Comparison of ENCODE assay signal across 30 mouse cellular contexts in the genomic region with DNA sequence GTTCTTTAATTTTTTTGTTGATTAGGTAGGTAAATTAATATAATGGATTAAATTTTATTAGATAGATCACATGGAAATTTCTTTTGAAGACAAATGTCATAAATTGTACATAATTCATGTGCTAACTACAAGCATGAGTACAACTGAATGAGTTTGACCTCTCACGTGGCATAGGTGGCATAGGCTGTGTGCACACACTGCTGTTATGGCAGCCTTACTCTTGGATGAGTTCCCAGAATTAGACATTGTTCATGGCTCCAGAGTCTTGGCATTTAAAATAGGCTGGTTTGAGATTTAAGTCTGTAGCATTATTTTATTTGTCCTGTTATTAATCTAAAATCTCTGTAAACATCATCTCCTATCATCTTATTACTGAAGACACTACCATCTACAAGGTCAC.
DNase-seq lines count a peak whose midpoint lies in the region; ATAC-seq lines count a peak whose summit lies in the region.
"Had no signal": no experiment of that assay in that cellular context is flagged by ENCODE, and none has a peak within 500 bp of the region (broad histone marks: within the 10 kb centered on the region; RNA-seq: fewer than 3 reads in every experiment).

No protein-coding gene starts in this region.

- no peaks in the 10 kb centered on the region for H3K36me3 ChIP-seq in forebrain, embryonic 15.5 days
- no peaks in the 10 kb centered on the region for H3K36me3 ChIP-seq in forebrain, embryonic 13.5 days (ENCODE audit: poor library complexity, severe bottlenecking)
- H3K36me3 ChIP-seq in hindbrain, embryonic 14.5 days (replicated peaks; ENCODE audit: control insufficient read depth, insufficient read depth) = no peaks in the 10 kb centered on the region
- H3K36me3 ChIP-seq in hindbrain, embryonic 11.5 days (ENCODE audit: control insufficient read depth, insufficient read depth, low read length) = no peaks in the 10 kb centered on the region
- no peaks in the 10 kb centered on the region for H3K36me3 ChIP-seq in neural tube, embryonic 14.5 days (ENCODE audit: control insufficient read depth, insufficient read depth, low read length)
- no peaks in the 10 kb centered on the region for H3K36me3 ChIP-seq in neural tube, embryonic 15.5 days
- H3K36me3 ChIP-seq: embryonic facial prominence, embryonic 13.5 days; forebrain, embryonic 10.5 days; heart, embryonic 15.5 days had no signal

- H3K4me2 ChIP-seq in forebrain, embryonic 15.5 days (replicated peaks) = no peak overlapping the region
- no peak overlapping the region for H3K4me2 ChIP-seq in forebrain, embryonic 13.5 days
- no peak overlapping the region for H3K4me2 ChIP-seq in hindbrain, embryonic 14.5 days (replicated peaks)
- H3K4me2 ChIP-seq in hindbrain, embryonic 11.5 days (replicated peaks; ENCODE audit: low read depth, low read length) = no peak overlapping the region
- H3K4me2 ChIP-seq in neural tube, embryonic 14.5 days (ENCODE audit: low read depth, low read length) = no peak overlapping the region
- no peak overlapping the region for H3K4me2 ChIP-seq in neural tube, embryonic 15.5 days
- H3K4me2 ChIP-seq: embryonic facial prominence, embryonic 13.5 days; heart, embryonic 15.5 days had no signal

- no peaks in the 10 kb centered on the region for H3K27me3 ChIP-seq in forebrain, embryonic 15.5 days
- no peaks in the 10 kb centered on the region for H3K27me3 ChIP-seq in forebrain, embryonic 13.5 days
- H3K27me3 ChIP-seq in hindbrain, embryonic 14.5 days (ENCODE audit: control insufficient read depth, insufficient read depth, low read length) = no peaks in the 10 kb centered on the region
- H3K27me3 ChIP-seq in hindbrain, embryonic 11.5 days (ENCODE audit: control insufficient read depth, insufficient read depth, low read length) = no peaks in the 10 kb centered on the region
- H3K27me3 ChIP-seq in neural tube, embryonic 14.5 days (ENCODE audit: control insufficient read depth, insufficient read depth, low read length) = no peaks in the 10 kb centered on the region
- no peaks in the 10 kb centered on the region for H3K27me3 ChIP-seq in neural tube, embryonic 15.5 days (replicated peaks)
- H3K27me3 ChIP-seq: embryonic facial prominence, embryonic 13.5 days; heart, embryonic 15.5 days; Patski had no signal

- peak; percentile 81 for ATAC-seq in forebrain, embryonic 15.5 days (replicated peaks)
- ATAC-seq in forebrain, embryonic 13.5 days = no peak
- peak; percentile 55; the same call in 1 of the 2 replicates for ATAC-seq in hindbrain, embryonic 14.5 days (ENCODE audit: low FRiP score)
- ATAC-seq in hindbrain, embryonic 11.5 days (ENCODE audit: low FRiP score) = no peak
- peak; percentile 60; the same call in 1 of the 2 replicates for ATAC-seq in neural tube, embryonic 14.5 days (ENCODE audit: low read depth)
- ATAC-seq in neural tube, embryonic 15.5 days (ENCODE audit: low FRiP score) = no peak; the same call in 1 of the 2 replicates
- ATAC-seq: intestine, postnatal 0 days; Patski had no signal

- H3K9me3 ChIP-seq in forebrain, embryonic 15.5 days = no peaks in the 10 kb centered on the region
- H3K9me3 ChIP-seq in forebrain, embryonic 13.5 days (replicated peaks) = no peaks in the 10 kb centered on the region
- no peaks in the 10 kb centered on the region for H3K9me3 ChIP-seq in hindbrain, embryonic 14.5 days (ENCODE audit: control insufficient read depth, low read length)
- H3K9me3 ChIP-seq in hindbrain, embryonic 11.5 days (ENCODE audit: control insufficient read depth, low read length) = no peaks in the 10 kb centered on the region
- no peaks in the 10 kb centered on the region for H3K9me3 ChIP-seq in neural tube, embryonic 14.5 days (ENCODE audit: control insufficient read depth, low read length)
- no peaks in the 10 kb centered on the region for H3K9me3 ChIP-seq in neural tube, embryonic 15.5 days (replicated peaks)
- H3K9me3 ChIP-seq: embryonic facial prominence, embryonic 13.5 days; forebrain, embryonic 10.5 days; heart, embryonic 15.5 days had no signal

- no peaks in the 10 kb centered on the region for H3K4me1 ChIP-seq in forebrain, embryonic 15.5 days
- no peaks in the 10 kb centered on the region for H3K4me1 ChIP-seq in forebrain, embryonic 13.5 days
- no peaks in the 10 kb centered on the region for H3K4me1 ChIP-seq in hindbrain, embryonic 14.5 days (replicated peaks; ENCODE audit: control insufficient read depth, insufficient read depth, low read length)
- H3K4me1 ChIP-seq in hindbrain, embryonic 11.5 days (replicated peaks; ENCODE audit: control insufficient read depth, insufficient read depth, low read length) = no peaks in the 10 kb centered on the region
- no peaks in the 10 kb centered on the region for H3K4me1 ChIP-seq in neural tube, embryonic 14.5 days (ENCODE audit: control insufficient read depth, insufficient read depth, low read length)
- no peaks in the 10 kb centered on the region for H3K4me1 ChIP-seq in neural tube, embryonic 15.5 days
- H3K4me1 ChIP-seq: embryonic facial prominence, embryonic 13.5 days; forebrain, embryonic 10.5 days; heart, embryonic 15.5 days had no signal

- no peak overlapping the region for H3K4me3 ChIP-seq in forebrain, embryonic 15.5 days
- H3K4me3 ChIP-seq in forebrain, embryonic 13.5 days = no peak overlapping the region
- no peak overlapping the region for H3K4me3 ChIP-seq in hindbrain, embryonic 14.5 days (replicated peaks; ENCODE audit: low read length)
- no peak overlapping the region for H3K4me3 ChIP-seq in hindbrain, embryonic 11.5 days (ENCODE audit: low read depth, low read length)
- no peak overlapping the region for H3K4me3 ChIP-seq in neural tube, embryonic 14.5 days (ENCODE audit: low read depth, low read length)
- H3K4me3 ChIP-seq in neural tube, embryonic 15.5 days (replicated peaks) = no peak overlapping the region
- H3K4me3 ChIP-seq: embryonic facial prominence, embryonic 13.5 days; forebrain, embryonic 10.5 days; gastrocnemius, adult 2 months; heart, embryonic 15.5 days had no signal

- WGBS in forebrain, embryonic 15.5 days = 25% methylated on average over 1 of the region's 1 CpGs
- 58% methylated on average over 1 of the region's 1 CpGs for WGBS in forebrain, embryonic 13.5 days
- 36% methylated on average over 1 of the region's 1 CpGs for WGBS in hindbrain, embryonic 14.5 days
- 76% methylated on average over 1 of the region's 1 CpGs for whole genome bisulfite sequencing in hindbrain, embryonic 11.5 days
- WGBS in neural tube, embryonic 14.5 days = 38% methylated on average over 1 of the region's 1 CpGs
- whole genome bisulfite sequencing in neural tube, embryonic 15.5 days = 45% methylated on average over 1 of the region's 1 CpGs

- DNase-seq in hindbrain, embryonic 14.5 days (ENCODE audit: low spot score) = no peak
- no peak for DNase-seq in hindbrain, embryonic 11.5 days (ENCODE audit: low spot score)
- no peak for DNase-seq in B cell, adult 2 months
- DNase-seq: adrenal gland, postnatal 10 days; cerebellum, adult 11-12 months; cerebellum, adult 9-11 months; gastrocnemius, adult 2 months; gastrocnemius, postnatal 36 days; heart, postnatal 36 days; kidney, adult 9 months; kidney, postnatal 14 days; layer of hippocampus, adult 9-11 months; liver; lung, adult 2 months; lung, postnatal 10 days; right cerebral cortex, postnatal 4 days; thymus, adult 18-20 months; thymus, postnatal 25 days had no signal

- H3K27ac ChIP-seq in forebrain, embryonic 15.5 days (replicated peaks) = no peak overlapping the region
- H3K27ac ChIP-seq in forebrain, embryonic 13.5 days = no peak overlapping the region
- no peak overlapping the region for H3K27ac ChIP-seq in hindbrain, embryonic 14.5 days
- no peak overlapping the region for H3K27ac ChIP-seq in hindbrain, embryonic 11.5 days (ENCODE audit: low read depth, low read length)
- H3K27ac ChIP-seq in neural tube, embryonic 14.5 days (ENCODE audit: low read depth, low read length) = no peak overlapping the region
- H3K27ac ChIP-seq in neural tube, embryonic 15.5 days (replicated peaks) = no peak overlapping the region
- H3K27ac ChIP-seq: embryonic facial prominence, embryonic 13.5 days; forebrain, embryonic 10.5 days; gastrocnemius, adult 2 months; heart, embryonic 15.5 days; liver, embryonic 14.5 days; macrophage; stomach, postnatal 0 days had no signal

- H3K9ac ChIP-seq in forebrain, embryonic 15.5 days (replicated peaks) = no peak overlapping the region
- H3K9ac ChIP-seq in forebrain, embryonic 13.5 days = no peak overlapping the region
- no peak overlapping the region for H3K9ac ChIP-seq in hindbrain, embryonic 14.5 days
- no peak overlapping the region for H3K9ac ChIP-seq in hindbrain, embryonic 11.5 days (ENCODE audit: low read depth, low read length)
- H3K9ac ChIP-seq in neural tube, embryonic 14.5 days (replicated peaks; ENCODE audit: low read depth, low read length) = no peak overlapping the region
- no peak overlapping the region for H3K9ac ChIP-seq in neural tube, embryonic 15.5 days (replicated peaks)
- H3K9ac ChIP-seq: embryonic facial prominence, embryonic 13.5 days; heart, embryonic 15.5 days; liver, embryonic 14.5 days had no signal

Comparison
In these comparisons a context has a peak if more than half of its experiments do, and no peak if none do; other contexts are left out.
1. ATAC-seq: peak in forebrain, embryonic 15.5 days (single experiment), hindbrain, embryonic 14.5 days (single experiment) and neural tube, embryonic 14.5 days (single experiment); none in forebrain, embryonic 13.5 days (single experiment), hindbrain, embryonic 11.5 days (single experiment) and neural tube, embryonic 15.5 days (single experiment).